Mouse (Mus musculus): ENCODE measurements around the gene Tpcn2. TPM values are rescaled to one million over a fixed set of nuclear protein-coding genes. Genes with fewer than 3 reads are reported as not detected.

Tpcn2 gene
- polyA plus RNA-seq (2012; ENCODE audit: insufficient read depth, low replicate concordance): 3.9 TPM in 1 of 2 replicates, not detected in the other

DNA sequence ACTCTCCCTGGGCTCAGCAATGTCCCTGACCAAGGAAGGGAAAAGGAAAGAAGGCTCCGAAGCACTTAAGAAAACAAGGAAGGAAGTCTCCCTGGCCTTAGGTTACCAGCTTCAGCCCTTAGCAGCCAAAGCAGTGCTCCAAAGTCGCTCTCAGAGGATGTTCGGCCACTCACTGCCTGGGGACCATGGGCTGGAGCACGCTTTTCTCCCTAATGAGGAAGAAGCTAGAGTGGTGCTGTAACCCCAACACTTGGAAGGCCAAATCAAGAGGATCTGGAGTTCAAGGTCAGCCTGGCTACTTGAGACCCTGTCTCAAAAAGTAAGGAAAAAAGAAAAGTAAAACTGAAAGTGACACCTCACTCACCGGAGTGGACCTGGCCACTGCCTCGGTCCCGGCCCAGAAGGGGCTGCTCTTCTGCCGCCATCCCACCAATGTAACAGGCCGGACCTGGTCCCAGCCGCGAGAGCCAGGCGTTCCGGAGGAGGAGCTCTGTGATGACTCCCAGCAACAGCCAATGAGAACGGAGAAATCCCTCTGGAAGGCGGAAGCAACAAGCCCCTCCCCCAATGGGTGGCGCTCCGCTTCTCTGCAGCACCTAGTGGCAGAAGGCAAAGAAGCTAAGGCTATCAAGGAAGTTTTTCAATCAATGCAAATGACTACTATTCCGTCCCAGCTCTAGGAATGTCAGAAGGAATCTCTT lies at the start of gene Tpcn2:
Gene Tpcn2 (minus strand): TSS at position 525 of the 701 bp plus-strand sequence.
- peaks cover 26% of the 10 kb centered on the region for H3K36me3 ChIP-seq (replicated peaks; ENCODE audit: low read length)
- H3K9me3 ChIP-seq: no peaks in the 10 kb centered on the region
- H3K4me3 ChIP-seq (replicated peaks): peak within 1 kb of the TSS; percentile 95
- H3K27me3 ChIP-seq (replicated peaks): peaks cover 3% of the 10 kb centered on the region
- TF ChIP-seq FLI1 (IDR thresholded peaks at IDR 0.05; ENCODE audit: low read length): no peak
- no peak for TF ChIP-seq GATA1 (IDR thresholded peaks at IDR 0.05; ENCODE audit: borderline replicate concordance, low read length)
- H3K4me1 ChIP-seq: peaks cover 55% of the 10 kb centered on the region

DNA sequence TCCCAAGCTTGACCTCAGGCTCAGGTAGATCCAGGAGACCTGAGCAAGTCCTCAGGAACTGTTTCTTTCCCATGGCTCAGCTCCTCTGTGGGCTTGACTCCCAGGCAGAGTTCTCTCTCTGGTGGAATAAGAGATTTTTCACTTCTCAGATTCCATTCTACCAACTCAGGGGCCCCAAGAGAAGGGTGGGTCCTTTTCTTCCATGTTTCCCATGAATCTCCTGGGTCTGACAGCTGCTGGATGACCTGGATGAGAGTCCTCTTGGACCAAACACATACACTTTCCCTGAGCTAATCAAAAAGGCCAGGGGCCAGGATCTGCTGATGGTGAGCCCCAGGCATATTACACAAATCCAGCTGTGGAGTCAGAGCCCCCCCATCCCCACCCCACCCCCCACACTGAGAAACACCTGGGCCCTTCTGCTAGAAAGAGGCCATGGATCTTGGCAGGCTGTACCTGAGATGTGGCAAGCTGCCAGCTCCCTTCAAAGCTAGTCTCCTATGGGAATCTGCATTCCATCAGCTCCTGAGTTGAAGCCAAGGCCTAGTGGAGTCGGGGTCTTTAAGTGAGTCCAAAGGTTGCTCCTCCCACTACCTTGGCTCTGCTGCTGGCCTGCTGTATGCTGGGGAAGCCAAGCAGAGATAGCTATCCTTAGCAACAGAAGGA lies 48.7 kb upstream of the Tpcn2 start:
- no peak overlapping the region for H3K4me3 ChIP-seq (replicated peaks)
- H3K36me3 ChIP-seq (replicated peaks; ENCODE audit: low read length): no peaks in the 10 kb centered on the region
- H3K4me1 ChIP-seq: peaks cover 11% of the 10 kb centered on the region
- H3K9me3 ChIP-seq: 0 out of 2 replicates have a peak, but pooled peaks cover 5% of the 10 kb centered on the region
- TF ChIP-seq GATA1 (IDR thresholded peaks at IDR 0.05; ENCODE audit: borderline replicate concordance, low read length) (no peak), FLI1 (IDR thresholded peaks at IDR 0.05; ENCODE audit: low read length) (no peak)
- peaks cover 39% of the 10 kb centered on the region for H3K27me3 ChIP-seq (replicated peaks)

DNA sequence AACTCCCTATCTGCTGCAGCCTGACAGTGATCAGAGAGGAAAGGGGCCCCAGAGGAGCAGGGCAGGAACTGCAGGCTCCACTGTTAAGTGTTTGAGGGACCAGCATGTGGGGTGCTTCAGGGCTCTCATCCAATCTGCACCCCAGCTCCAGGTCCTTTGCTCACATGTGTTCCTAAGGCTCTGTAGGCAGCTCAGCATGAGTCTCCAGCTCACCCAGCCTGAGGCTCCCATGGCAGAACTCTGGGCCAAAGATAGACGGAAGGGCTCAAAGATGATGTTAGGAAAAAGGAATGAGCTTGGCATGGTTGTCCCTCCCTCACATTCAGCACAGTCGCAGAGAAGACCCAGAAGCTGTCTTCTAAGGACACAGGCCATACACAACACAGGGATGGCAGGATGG lies 46.8 kb upstream of the Tpcn2 start:
- no peak for TF ChIP-seq GATA1 (IDR thresholded peaks at IDR 0.05; ENCODE audit: borderline replicate concordance, low read length)
- H3K27me3 ChIP-seq (replicated peaks): peaks cover 37% of the 10 kb centered on the region
- no peak overlapping the region for H3K4me3 ChIP-seq (replicated peaks)
- H3K9me3 ChIP-seq: 0 out of 2 replicates have a peak, but pooled peaks cover 4% of the 10 kb centered on the region
- peaks cover 11% of the 10 kb centered on the region for H3K4me1 ChIP-seq
- H3K36me3 ChIP-seq (replicated peaks; ENCODE audit: low read length): no peaks in the 10 kb centered on the region

DNA sequence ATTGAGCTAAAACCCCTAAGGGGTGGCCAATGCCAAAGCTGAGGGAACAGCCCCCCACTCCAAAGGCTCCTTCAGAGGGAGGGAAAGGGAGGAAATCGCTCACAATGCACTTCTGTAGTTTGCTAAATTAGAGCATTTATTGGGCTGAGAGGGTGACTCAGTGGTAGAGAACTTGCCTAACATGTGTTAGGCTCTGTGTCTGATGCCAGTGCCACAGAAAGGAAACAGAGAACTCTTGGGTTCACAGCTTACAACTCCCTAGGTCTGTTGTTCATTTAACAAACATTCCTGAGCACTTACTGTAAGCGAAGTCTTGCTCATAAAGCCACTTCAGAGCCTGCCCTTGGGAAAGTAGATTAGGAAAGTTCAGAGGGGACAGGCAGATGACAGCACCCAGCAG lies 46.2 kb upstream of the Tpcn2 start:
- Histone ChIP-seq H3K27me3 (replicated peaks) (peaks cover 35% of the 10 kb centered on the region), H3K9me3 (0 out of 2 replicates have a peak, but pooled peaks cover 4% of the 10 kb centered on the region), H3K36me3 (replicated peaks; ENCODE audit: low read length) (no peaks in the 10 kb centered on the region), H3K4me1 (peaks cover 11% of the 10 kb centered on the region), H3K4me3 (replicated peaks) (no peak overlapping the region)
- TF ChIP-seq FLI1 (IDR thresholded peaks at IDR 0.05; ENCODE audit: low read length) (no peak), GATA1 (IDR thresholded peaks at IDR 0.05; ENCODE audit: borderline replicate concordance, low read length) (no peak)

DNA sequence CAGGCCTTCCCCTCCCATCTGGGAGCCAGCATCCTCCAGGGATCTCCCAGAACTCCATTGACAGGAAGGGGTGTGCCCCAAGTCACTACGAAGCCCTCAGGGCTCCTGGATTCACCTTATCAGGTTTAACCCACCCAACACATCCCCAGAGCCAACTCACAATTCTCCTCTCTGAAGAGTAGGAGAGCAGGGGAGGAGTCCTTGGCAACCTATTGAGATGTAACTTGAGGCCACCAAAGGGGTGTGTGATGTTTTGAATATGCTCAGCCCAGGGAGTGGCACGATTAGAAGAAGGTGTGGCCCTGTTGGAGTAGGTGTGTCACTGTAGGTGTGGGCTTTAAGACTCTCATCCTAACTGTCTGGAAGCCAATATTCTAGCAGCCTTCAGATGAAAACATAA lies 41.9 kb upstream of the Tpcn2 start:
- no peaks in the 10 kb centered on the region for H3K36me3 ChIP-seq (replicated peaks; ENCODE audit: low read length)
- H3K9me3 ChIP-seq: peaks cover 12% of the 10 kb centered on the region
- peaks cover 5% of the 10 kb centered on the region for H3K4me1 ChIP-seq
- peaks cover 37% of the 10 kb centered on the region for H3K27me3 ChIP-seq (replicated peaks)
- TF ChIP-seq FLI1 (IDR thresholded peaks at IDR 0.05; ENCODE audit: low read length) (no peak), GATA1 (IDR thresholded peaks at IDR 0.05; ENCODE audit: borderline replicate concordance, low read length) (no peak)
- no peak overlapping the region for H3K4me3 ChIP-seq (replicated peaks)

DNA sequence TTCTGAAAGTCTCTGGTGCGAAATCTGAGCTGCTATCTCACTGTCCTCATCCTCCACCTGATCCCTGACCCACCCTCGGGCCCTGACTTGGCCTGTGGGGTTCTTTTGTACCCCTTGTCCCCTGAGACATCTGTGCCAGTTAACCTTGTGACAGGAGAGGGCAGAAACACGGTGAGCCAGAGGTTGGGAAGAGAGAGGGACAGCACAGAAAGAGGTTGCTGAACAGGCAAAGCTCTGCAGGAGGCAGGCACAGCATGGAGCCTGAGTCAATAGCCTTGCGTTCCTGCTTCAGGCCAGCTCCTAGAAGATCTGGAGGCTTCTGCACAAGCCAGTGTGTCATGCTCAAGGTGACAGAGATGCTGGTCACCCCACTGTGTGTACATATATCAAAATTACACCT lies 39.8 kb upstream of the Tpcn2 start:
- H3K4me3 ChIP-seq (replicated peaks): no peak overlapping the region
- H3K4me1 ChIP-seq: no peaks in the 10 kb centered on the region
- TF ChIP-seq FLI1 (IDR thresholded peaks at IDR 0.05; ENCODE audit: low read length) (no peak), GATA1 (IDR thresholded peaks at IDR 0.05; ENCODE audit: borderline replicate concordance, low read length) (no peak)
- peaks cover 30% of the 10 kb centered on the region for H3K27me3 ChIP-seq (replicated peaks)
- peaks cover 12% of the 10 kb centered on the region for H3K9me3 ChIP-seq
- H3K36me3 ChIP-seq (replicated peaks; ENCODE audit: low read length): no peaks in the 10 kb centered on the region

DNA sequence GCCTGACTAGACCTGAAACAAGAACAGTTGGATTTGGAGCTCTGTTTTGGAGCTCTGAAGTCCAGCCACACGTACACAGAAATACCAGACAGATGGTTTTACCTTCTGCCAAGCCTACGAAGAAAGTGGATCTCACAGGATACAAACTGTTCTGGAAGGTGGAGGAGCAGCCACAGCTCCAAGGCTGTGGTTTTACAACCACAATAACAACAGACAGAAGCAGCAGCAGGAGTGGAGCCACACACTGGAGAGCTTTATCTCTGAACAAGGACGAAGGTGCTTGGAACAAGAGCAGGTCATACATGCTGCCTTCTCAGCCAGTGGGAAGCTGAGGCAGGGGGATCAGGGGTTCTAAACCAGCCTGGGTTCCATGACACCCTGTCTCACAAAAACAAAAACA lies 35.7 kb upstream of the Tpcn2 start:
- peaks cover 12% of the 10 kb centered on the region for H3K9me3 ChIP-seq
- no peak overlapping the region for H3K4me3 ChIP-seq (replicated peaks)
- H3K4me1 ChIP-seq: no peaks in the 10 kb centered on the region
- TF ChIP-seq GATA1 (IDR thresholded peaks at IDR 0.05; ENCODE audit: borderline replicate concordance, low read length) (no peak), FLI1 (IDR thresholded peaks at IDR 0.05; ENCODE audit: low read length) (no peak)
- H3K27me3 ChIP-seq (replicated peaks): peaks cover 35% of the 10 kb centered on the region
- no peaks in the 10 kb centered on the region for H3K36me3 ChIP-seq (replicated peaks; ENCODE audit: low read length)

DNA sequence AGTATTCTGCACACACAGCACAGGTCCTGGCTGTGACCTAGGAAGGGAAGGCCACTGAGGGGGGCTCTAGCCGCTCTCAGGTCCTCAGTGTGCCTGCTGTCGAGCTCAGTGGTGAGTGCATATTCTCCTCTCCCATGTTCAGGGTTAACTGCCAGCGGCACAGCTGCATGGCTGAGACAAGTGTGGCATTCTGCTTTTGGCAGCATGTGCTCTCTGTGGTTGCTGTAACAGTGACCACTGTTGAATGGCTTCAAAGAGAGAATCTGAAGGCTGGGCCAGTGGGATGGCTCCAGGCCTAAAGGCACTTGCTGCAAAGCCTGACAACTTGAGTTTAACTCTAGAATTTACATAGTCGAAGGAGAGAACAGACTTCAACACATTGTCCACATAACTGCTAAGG lies 33.7 kb upstream of the Tpcn2 start:
- TF ChIP-seq GATA1 (IDR thresholded peaks at IDR 0.05; ENCODE audit: borderline replicate concordance, low read length): no peak
- TF ChIP-seq FLI1 (IDR thresholded peaks at IDR 0.05; ENCODE audit: low read length): no peak
- no peak overlapping the region for H3K4me3 ChIP-seq (replicated peaks)
- H3K4me1 ChIP-seq: no peaks in the 10 kb centered on the region
- H3K27me3 ChIP-seq (replicated peaks): peaks cover 29% of the 10 kb centered on the region
- H3K9me3 ChIP-seq: peaks cover 7% of the 10 kb centered on the region
- no peaks in the 10 kb centered on the region for H3K36me3 ChIP-seq (replicated peaks; ENCODE audit: low read length)

DNA sequence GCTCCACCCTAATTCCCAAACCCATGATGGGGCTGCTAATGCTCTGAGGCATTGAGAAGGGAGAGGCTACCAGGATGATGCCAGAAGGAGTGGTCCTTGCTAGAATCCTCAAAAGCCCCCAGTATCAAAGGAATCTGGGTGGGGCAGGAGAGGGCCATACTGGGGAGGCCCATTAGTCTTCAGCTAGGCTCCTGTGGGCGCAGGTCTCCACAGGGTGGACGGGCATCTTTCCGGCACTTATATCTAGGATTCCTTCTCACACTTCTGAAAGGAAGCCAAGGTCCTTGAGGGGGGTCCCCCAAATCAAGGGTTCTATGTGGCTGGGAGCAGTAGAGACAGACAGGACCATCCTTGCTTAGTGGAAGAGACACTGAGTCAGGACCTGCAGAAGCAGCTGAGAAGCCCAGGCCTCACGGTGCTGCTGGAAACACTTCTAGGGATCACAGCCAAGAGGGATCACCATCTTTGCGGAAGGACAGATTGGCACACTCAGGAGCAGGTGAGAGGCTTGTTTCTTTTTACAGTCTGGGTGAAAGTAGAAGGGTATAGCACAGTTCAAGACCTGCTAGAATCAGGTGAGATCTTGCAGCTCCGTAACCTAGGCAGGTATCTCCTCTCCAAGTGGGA lies 31.1 kb upstream of the Tpcn2 start, which contains the start of gene Mrgprd:
Gene Mrgprd (plus strand): TSS at position 51 of the 627 bp plus-strand sequence.
- H3K4me1 ChIP-seq: no peaks in the 10 kb centered on the region; the same call in 1 of the 2 replicates
- TF ChIP-seq GATA1 (IDR thresholded peaks at IDR 0.05; ENCODE audit: borderline replicate concordance, low read length) (no peak), FLI1 (IDR thresholded peaks at IDR 0.05; ENCODE audit: low read length) (no peak)
- no peaks in the 10 kb centered on the region for H3K36me3 ChIP-seq (replicated peaks; ENCODE audit: low read length)
- no peaks in the 10 kb centered on the region for H3K9me3 ChIP-seq
- peaks cover 31% of the 10 kb centered on the region for H3K27me3 ChIP-seq (replicated peaks)
- no peak within 1 kb of the TSS for H3K4me3 ChIP-seq (replicated peaks)

DNA sequence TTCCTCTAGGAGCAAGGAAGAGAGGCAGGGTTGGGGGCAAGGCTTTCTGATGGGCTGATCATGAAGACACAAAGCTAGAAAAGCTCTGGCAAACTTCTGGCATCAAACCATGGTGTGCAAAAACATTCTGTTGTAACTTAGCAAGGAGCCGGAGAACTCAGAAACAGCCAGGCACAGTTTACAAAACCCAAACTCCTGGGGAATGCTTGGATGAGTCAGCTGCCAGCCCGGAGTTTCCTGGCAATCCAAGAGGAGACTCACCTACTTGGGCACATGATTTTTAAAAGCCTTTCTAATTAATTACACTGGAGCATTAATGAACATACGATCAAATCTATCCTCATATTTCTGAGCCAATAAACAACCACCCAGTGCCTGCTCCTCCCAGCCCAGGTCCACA lies 28.3 kb upstream of the Tpcn2 start:
- no peak overlapping the region for H3K4me3 ChIP-seq (replicated peaks)
- no peak for TF ChIP-seq GATA1 (IDR thresholded peaks at IDR 0.05; ENCODE audit: borderline replicate concordance, low read length)
- peaks cover 43% of the 10 kb centered on the region for H3K27me3 ChIP-seq (replicated peaks)
- H3K36me3 ChIP-seq (replicated peaks; ENCODE audit: low read length): no peaks in the 10 kb centered on the region
- no peaks in the 10 kb centered on the region; the same call in 1 of the 2 replicates for H3K4me1 ChIP-seq
- no peaks in the 10 kb centered on the region for H3K9me3 ChIP-seq

Data from megakaryocyte, embryonic 14.5 days (primary cell).